Mouse (Mus musculus): ENCODE measurements around the gene Taf4. TPM values are rescaled to one million over a fixed set of nuclear protein-coding genes. Genes with fewer than 3 reads are reported as not detected.
A peak's percentile ranks its signal among the peaks of the same experiment; 100 is the strongest.

Taf4 gene
- total and polyA plus RNA-seq, 3 experiments: 6.3 to 21.8 TPM; not detected in 1

- no peaks in the 10 kb centered on the region for H3K9me3 ChIP-seq (replicated peaks; ENCODE audit: insufficient read depth, low read length)
- no peak overlapping the region for H3K27ac ChIP-seq (ENCODE audit: control insufficient read depth, low read depth, low read length)
Observed at GRCm38 (mm10) chr2:179937091-179937490, 39.4 kb downstream of the Taf4 start.

GRCm38 (mm10) chr2:179934165-179934564 is 42.3 kb downstream of the Taf4 start:
- Histone ChIP-seq H3K9ac (ENCODE audit: control insufficient read depth, low read depth, low read length, poor library complexity, severe bottlenecking) (no peak overlapping the region), H3K79me2 (ENCODE audit: control insufficient read depth, insufficient read depth, low read length, poor library complexity) (peaks cover 2% of the 10 kb centered on the region; the same call in 1 of the 2 replicates), H3K4me1 (ENCODE audit: control insufficient read depth in 1 of 2, insufficient read depth in 2 of 2, low read length in 2 of 2) (peaks cover 0 to 3% of the 10 kb centered on the region in 2 experiments; a peak in 2 of 4 replicates), H3K27me3 (ENCODE audit: control insufficient read depth in 1 of 2, insufficient read depth in 2 of 2, low read length in 2 of 2) (no peaks in the 10 kb centered on the region), H3K27ac (ENCODE audit: control insufficient read depth, low read depth, low read length) (no peak overlapping the region), H3K4me3 (ENCODE audit: control insufficient read depth in 1 of 2, insufficient read depth in 1 of 2, low read depth in 2 of 2, low read length in 2 of 2) (no peak overlapping the region), H3K9me3 (replicated peaks; ENCODE audit: insufficient read depth, low read length) (no peaks in the 10 kb centered on the region), H3K36me3 (ENCODE audit: control insufficient read depth in 1 of 2, insufficient read depth in 2 of 2, low read length in 2 of 2) (peaks cover 0 to 7% of the 10 kb centered on the region in 2 experiments; a peak in 2 of 4 replicates)
- peak; percentile 73 for DNase-seq (ENCODE audit: low read depth, low spot score)
- TF ChIP-seq MYB (IDR thresholded peaks at IDR 0.05; ENCODE audit: low read depth, low read length) (0 out of 2 replicates have a peak, but pooled peaks have one; percentile 32), SIN3A (IDR thresholded peaks at IDR 0.05; ENCODE audit: low read length) (peak; percentile 49; the same call in 1 of the 2 replicates), JUND (IDR thresholded peaks at IDR 0.05; ENCODE audit: low read depth, low read length) (no peak), HCFC1 (IDR thresholded peaks at IDR 0.05; ENCODE audit: low read depth, low read length) (peak; percentile 78), MYC (IDR thresholded peaks at IDR 0.05; ENCODE audit: low read depth, low read length) (0 out of 2 replicates have a peak, but pooled peaks have one; percentile 52), E2F4 (IDR thresholded peaks at IDR 0.05; ENCODE audit: borderline replicate concordance, low read depth, low read length) (0 out of 2 replicates have a peak, but pooled peaks have one; percentile 47), NRF1 (IDR thresholded peaks at IDR 0.05; ENCODE audit: insufficient read depth, low read depth, low read length, poor library complexity, severe bottlenecking) (no peak), ZKSCAN1 (IDR thresholded peaks at IDR 0.05; ENCODE audit: low read depth, low read length) (no peak), MAX (IDR thresholded peaks at IDR 0.05; ENCODE audit: low read length) (peak; percentile 17; the same call in 1 of the 2 replicates), ZMIZ1 (IDR thresholded peaks at IDR 0.05; ENCODE audit: low read depth, low read length) (no peak), EP300 (IDR thresholded peaks at IDR 0.05; ENCODE audit: low read depth in 1 of 2, low read length in 2 of 2) (no peak), ELF1 (IDR thresholded peaks at IDR 0.05; ENCODE audit: low read depth, low read length) (0 out of 2 replicates have a peak, but pooled peaks have one; percentile 17), GATA1 (IDR thresholded peaks at IDR 0.05; ENCODE audit: low read depth, low read length) (peak; percentile 80)

More at GRCm38 (mm10) chr2:179937091-179937490, 39.4 kb downstream of the Taf4 start:
- H3K4me3 ChIP-seq (ENCODE audit: control insufficient read depth in 1 of 2, insufficient read depth in 1 of 2, low read depth in 2 of 2, low read length in 2 of 2): no peak overlapping the region
- H3K9ac ChIP-seq (ENCODE audit: control insufficient read depth, low read depth, low read length, poor library complexity, severe bottlenecking): no peak overlapping the region
- TF ChIP-seq ZMIZ1 (IDR thresholded peaks at IDR 0.05; ENCODE audit: low read depth, low read length) (no peak), RCOR1 (IDR thresholded peaks at IDR 0.05; ENCODE audit: low read depth, low read length) (no peak), POLR2A (IDR thresholded peaks at IDR 0.05; ENCODE audit: control insufficient read depth in 1 of 2, insufficient read depth in 1 of 2, low read depth in 1 of 2, low read length in 2 of 2, poor library complexity in 1 of 2) (no peak), JUND (IDR thresholded peaks at IDR 0.05; ENCODE audit: low read depth, low read length) (no peak), BHLHE40 (IDR thresholded peaks at IDR 0.05; ENCODE audit: borderline replicate concordance, low read depth, low read length) (no peak), MYB (IDR thresholded peaks at IDR 0.05; ENCODE audit: low read depth, low read length) (no peak), USF2 (IDR thresholded peaks at IDR 0.05; ENCODE audit: borderline replicate concordance in 1 of 2, insufficient read depth in 1 of 2, low read depth in 1 of 2, low read length in 2 of 2) (no peak), SMC3 (IDR thresholded peaks at IDR 0.05; ENCODE audit: low read depth, low read length) (no peak), POLR2AphosphoS5 (IDR thresholded peaks at IDR 0.05; ENCODE audit: borderline replicate concordance, low read depth, low read length) (no peak), TCF12 (IDR thresholded peaks at IDR 0.05; ENCODE audit: low read depth, low read length) (no peak), ELF1 (IDR thresholded peaks at IDR 0.05; ENCODE audit: low read depth, low read length) (no peak), KAT2A (conservative IDR thresholded peaks at IDR 0.05; ENCODE audit: low read depth, low read length) (no peak), MEF2A (IDR thresholded peaks at IDR 0.05; ENCODE audit: extremely low read depth, insufficient replicate concordance, low read depth, low read length, poor library complexity, severe bottlenecking) (no peak), NRF1 (IDR thresholded peaks at IDR 0.05; ENCODE audit: insufficient read depth, low read depth, low read length, poor library complexity, severe bottlenecking) (no peak)
- DNase-seq (ENCODE audit: low read depth, low spot score): no peak
- peaks cover 0 to 3% of the 10 kb centered on the region in 2 experiments; a peak in 2 of 4 replicates for H3K4me1 ChIP-seq (ENCODE audit: control insufficient read depth in 1 of 2, insufficient read depth in 2 of 2, low read length in 2 of 2)
- no peaks in the 10 kb centered on the region for H3K27me3 ChIP-seq (ENCODE audit: control insufficient read depth in 1 of 2, insufficient read depth in 2 of 2, low read length in 2 of 2)
- peaks cover 27% of the 10 kb centered on the region for H3K79me2 ChIP-seq (ENCODE audit: control insufficient read depth, insufficient read depth, low read length, poor library complexity)
- H3K36me3 ChIP-seq (ENCODE audit: control insufficient read depth in 1 of 2, insufficient read depth in 2 of 2, low read length in 2 of 2): peaks cover 0 to 5% of the 10 kb centered on the region in 2 experiments; a peak in 2 of 4 replicates
